Mouse (Mus musculus): ENCODE data around the gene Mfap3.
A peak's percentile ranks its signal among the peaks of the same experiment; 100 is the strongest.

Gene Mfap3

GRCm38 (mm10) chr11:57518091-57518750 is at the start of gene Mfap3, which contains the start of gene Fam114a2:
Gene Mfap3, plus strand, starts transcription at chr11:57518664.
Gene Fam114a2, minus strand, starts transcription at chr11:57518617.
- peak; percentile 92 to 97 for DNase-seq (ENCODE audit: inconsistent age in 2 of 2, low spot score in 1 of 2)

DNA sequence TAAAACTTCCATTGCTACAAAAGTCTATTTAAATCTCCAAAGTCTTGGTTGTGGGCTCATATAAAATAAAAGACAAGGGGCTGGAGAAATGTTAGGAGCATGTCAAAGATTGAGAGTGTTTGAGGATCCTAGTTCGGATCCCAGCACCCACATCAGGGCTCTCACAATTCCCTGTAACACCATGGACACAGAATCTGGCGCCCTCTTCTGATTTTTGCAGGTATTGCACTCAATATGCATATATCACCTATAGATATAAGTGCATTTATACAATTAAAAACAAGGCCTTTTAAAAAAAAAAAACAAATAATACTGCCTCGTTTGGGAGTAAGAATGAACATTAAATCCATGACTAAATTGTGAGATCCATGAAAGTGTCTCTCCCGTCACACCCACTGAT is 49.8 kb upstream of the Mfap3 start:
- no peak for DNase-seq (ENCODE audit: inconsistent age in 2 of 2, low spot score in 1 of 2)

- DNase-seq (ENCODE audit: inconsistent age in 2 of 2, low spot score in 1 of 2), result no peak
Observed at GRCm38 (mm10) chr11:57470056-57470455, 48.4 kb upstream of the Mfap3 start.

DNA sequence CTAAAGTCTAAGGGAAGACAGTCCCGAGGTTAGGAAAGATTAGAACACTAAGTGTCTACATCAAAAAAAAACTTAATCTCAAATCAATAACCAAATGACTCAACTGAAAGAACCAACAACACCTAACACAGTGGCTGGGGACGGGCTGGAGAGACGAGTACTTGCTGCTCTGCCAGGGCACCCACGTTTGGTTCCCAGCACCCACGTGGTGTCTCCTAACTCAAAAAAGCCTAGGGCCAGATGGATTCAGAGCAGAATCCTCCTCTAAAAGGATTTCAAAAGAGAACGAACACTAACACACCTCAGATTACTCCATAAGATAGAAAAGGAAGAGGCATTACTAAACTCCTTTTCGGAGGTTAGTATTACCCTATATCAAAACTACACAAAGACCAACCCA is 47.5 kb upstream of the Mfap3 start:
- no peak for DNase-seq (ENCODE audit: inconsistent age in 2 of 2, low spot score in 1 of 2)

DNA sequence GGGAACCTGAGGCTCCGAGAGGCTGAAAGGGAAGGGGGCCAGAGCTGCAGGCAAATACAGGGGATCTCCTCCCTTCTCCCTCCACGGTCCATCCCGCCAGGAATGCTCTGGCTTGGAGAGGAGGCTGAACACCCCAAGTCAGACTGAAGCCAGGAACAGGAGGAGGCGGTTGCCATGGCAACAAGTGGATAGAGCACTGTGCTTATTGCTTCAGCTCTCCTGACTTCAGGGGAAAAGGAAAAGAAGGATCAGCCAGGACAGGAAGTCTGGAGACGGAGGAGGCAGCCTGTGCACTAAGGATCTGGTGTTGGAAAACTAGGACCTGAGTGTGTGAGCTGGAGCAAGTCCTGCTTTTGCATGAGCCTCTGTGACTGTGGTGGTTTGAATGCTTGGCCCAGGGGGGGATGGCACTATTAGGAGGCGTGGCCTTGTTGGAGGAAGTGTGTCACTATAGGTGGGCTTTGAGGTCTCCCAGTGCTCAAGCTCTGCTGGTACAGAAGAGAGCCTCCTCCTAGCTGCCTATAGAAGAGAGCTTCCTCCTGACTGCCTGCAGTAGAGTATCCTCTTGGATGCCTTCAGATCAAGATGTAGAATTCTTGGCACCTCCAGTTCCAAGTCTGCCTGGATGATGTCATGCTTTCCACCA is 44.0 kb upstream of the Mfap3 start:
- no peak for DNase-seq (ENCODE audit: inconsistent age in 2 of 2, low spot score in 1 of 2)

- DNase-seq (ENCODE audit: inconsistent age in 2 of 2, low spot score in 1 of 2), result peak; percentile 21 to 75
Observed at GRCm38 (mm10) chr11:57475119-57475518, 43.3 kb upstream of the Mfap3 start.

DNA sequence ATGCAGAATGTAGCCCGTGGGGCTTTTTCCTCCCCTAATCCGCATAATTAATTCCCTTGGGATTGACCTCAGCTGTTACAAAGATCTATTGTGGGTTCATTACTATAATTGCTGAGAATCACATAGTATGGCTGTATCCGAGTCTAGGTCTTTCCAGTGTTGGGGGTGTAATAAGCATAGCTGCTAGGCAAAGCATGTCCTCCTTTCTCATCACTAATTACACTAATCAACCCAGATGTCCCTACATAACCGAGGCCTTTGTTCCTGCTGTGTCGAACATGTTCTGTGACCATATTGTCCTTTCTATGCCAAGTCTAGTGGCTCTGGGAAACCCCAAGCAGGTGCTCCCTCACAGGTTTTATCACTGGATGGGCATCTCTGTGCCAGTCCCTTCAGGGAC is 40.4 kb upstream of the Mfap3 start:
- no peak for DNase-seq (ENCODE audit: inconsistent age in 2 of 2, low spot score in 1 of 2)

- no peak for DNase-seq (ENCODE audit: inconsistent age in 2 of 2, low spot score in 1 of 2)
Observed at GRCm38 (mm10) chr11:57488436-57488835, 30.0 kb upstream of the Mfap3 start.

GRCm38 (mm10) chr11:57496462-57497039 is 21.9 kb upstream of the Mfap3 start:
- peak in 1 of 2 experiments; percentile 72 for DNase-seq (ENCODE audit: inconsistent age in 2 of 2, low spot score in 1 of 2)

DNA sequence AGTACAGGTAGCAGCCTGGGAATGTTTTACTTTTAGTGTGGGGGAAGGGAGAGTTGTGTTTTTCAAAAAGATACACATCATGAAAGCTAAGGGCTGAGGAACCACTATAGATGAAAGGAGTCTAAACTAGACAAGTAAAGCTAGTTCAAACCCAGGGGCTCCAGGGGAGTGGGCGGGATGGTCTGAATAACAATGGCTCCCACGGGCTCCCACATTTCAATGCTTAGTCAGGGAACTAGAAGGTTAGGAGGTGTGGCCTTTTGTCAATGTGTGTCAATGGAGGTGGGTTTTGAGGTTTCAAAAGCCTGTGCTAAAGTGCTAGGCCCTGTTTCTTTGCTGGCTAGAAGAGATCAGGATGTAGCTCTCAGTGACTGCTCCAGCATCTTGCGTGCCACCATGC is 20.8 kb upstream of the Mfap3 start:
- DNase-seq (ENCODE audit: inconsistent age in 2 of 2, low spot score in 1 of 2), result no peak

- DNase-seq (ENCODE audit: inconsistent age in 2 of 2, low spot score in 1 of 2), result no peak
Observed at GRCm38 (mm10) chr11:57498215-57498614, 20.2 kb upstream of the Mfap3 start.

DNA sequence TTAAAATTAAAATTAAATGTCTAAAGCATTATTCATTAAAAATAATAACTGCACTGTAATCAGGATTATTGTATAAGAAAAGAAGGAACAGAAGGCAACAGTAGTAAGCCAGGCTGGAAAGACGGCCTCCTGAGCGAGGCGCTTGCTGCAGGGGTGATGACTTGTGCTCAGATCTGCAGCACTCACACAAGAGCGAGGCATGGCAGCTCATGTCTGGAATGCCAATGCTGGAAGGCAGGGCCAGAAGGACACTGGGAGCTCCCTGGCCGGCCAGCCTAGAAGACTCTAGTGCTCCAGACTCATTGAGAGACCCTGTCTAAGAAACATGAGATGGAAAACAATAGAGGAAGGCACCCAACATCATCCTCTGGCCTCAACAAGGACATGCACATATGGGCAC is 15.3 kb upstream of the Mfap3 start:
- DNase-seq (ENCODE audit: inconsistent age in 2 of 2, low spot score in 1 of 2), result no peak

DNA sequence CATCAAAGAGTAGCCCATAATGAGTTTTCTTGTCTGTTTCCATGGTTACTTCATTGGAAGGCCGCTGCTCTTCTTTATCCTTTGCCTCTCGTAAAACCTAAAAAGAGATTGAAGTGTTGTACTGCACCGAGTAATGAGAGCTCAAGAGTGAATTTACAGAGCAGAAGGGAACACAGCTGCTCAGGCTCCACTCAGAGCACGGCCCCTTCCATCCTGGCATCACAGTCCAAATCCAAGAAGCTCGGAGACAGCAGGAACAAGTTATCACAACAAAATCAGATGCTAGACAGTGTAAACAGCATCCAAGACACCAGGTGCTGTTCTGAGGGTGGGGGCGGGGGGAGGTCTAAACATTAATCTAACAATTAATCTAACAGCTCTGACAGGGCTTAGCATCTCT is 11.6 kb upstream of the Mfap3 start:
- no peak for DNase-seq (ENCODE audit: inconsistent age in 2 of 2, low spot score in 1 of 2)

- no peak for DNase-seq (ENCODE audit: inconsistent age in 2 of 2, low spot score in 1 of 2)
Observed at GRCm38 (mm10) chr11:57515218-57515617, 3.2 kb upstream of the Mfap3 start.

GRCm38 (mm10) chr11:57516946-57517441 is 1.5 kb upstream of the Mfap3 start:
- DNase-seq (ENCODE audit: inconsistent age in 2 of 2, low spot score in 1 of 2), result peak in 1 of 2 experiments; percentile 64

GRCm38 (mm10) chr11:57518751-57519148 is 286 bp downstream of the Mfap3 start:
- DNase-seq (ENCODE audit: inconsistent age in 2 of 2, low spot score in 1 of 2), result no peak

DNA sequence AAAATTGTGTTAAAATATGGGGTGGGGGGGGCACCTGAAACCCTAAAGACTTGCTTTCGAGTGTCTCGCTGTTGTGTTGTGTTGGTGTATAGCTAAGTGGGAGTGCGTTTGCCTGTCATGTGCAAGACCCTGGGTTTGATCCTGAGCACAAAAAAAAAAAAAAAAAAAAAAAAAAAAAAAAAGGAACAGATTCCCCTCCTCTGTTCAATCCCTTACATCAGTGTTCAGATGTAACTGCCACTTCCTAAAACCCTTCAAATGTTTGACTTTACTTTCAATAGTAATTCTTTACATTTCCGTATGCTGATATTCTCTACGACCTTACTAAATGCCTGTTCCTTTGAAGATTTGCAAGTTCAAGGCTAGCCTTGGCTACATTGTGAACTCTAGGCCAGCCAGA is 840 bp downstream of the Mfap3 start:
- no peak for DNase-seq (ENCODE audit: inconsistent age in 2 of 2, low spot score in 1 of 2)

GRCm38 (mm10) chr11:57521206-57521605 is 2.7 kb downstream of the Mfap3 start:
- DNase-seq (ENCODE audit: inconsistent age in 2 of 2, low spot score in 1 of 2), result no peak

- no peak for DNase-seq (ENCODE audit: inconsistent age in 2 of 2, low spot score in 1 of 2)
Observed at GRCm38 (mm10) chr11:57522046-57522445, 3.6 kb downstream of the Mfap3 start.

GRCm38 (mm10) chr11:57523418-57523817 is 5.0 kb downstream of the Mfap3 start:
- no peak for DNase-seq (ENCODE audit: inconsistent age in 2 of 2, low spot score in 1 of 2)

DNA sequence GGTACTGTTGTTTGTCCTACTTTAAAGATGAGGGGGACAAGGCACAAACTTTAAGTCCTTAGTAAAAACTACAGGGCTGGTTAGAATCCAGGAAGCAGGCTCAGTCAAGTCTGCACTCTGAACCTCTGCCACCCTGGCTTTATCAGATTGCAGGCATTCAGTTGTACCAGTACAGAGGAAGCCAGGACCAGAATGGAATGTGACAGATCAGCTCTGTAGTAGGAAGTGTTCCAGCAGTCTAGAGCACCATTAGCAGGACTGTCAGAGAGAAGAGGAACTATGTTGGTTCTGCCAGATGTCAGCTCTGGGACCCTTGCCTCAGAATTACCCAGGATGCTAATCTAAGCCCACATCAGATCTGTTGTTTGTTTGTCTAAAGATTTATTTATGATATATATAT is 6.1 kb downstream of the Mfap3 start:
- peak in 1 of 2 experiments; percentile 44 for DNase-seq (ENCODE audit: inconsistent age in 2 of 2, low spot score in 1 of 2)

DNA sequence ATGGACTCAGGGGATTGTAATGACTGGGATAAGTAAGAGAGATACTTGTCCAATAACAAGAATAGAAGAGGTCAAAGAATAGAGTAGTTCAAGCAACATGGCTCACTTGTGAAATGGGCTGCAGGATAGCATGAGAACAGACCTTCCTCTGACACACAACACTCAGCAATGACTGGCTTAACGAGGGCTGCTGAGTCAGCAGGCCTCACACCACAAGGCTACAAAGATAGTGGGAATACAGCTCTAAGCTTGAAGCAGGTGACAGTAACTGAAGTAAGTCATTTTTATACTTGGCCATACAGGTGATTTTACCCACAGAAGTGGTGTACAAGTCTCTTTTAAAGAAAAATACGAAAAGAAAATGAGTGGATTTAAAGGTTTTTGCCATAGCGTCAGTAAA is 7.4 kb downstream of the Mfap3 start:
- DNase-seq (ENCODE audit: inconsistent age in 2 of 2, low spot score in 1 of 2), result peak in 1 of 2 experiments; percentile 49
